Mouse (Mus musculus) lung, adult 2 months (tissue): ENCODE results near the gene Tssk3. TPM values are rescaled to one million over a fixed set of nuclear protein-coding genes. Genes with fewer than 3 reads are reported as not detected.
A peak's percentile ranks its signal among the peaks of the same experiment; 100 is the strongest.

Experiments
- DNase-seq: peaks from one replicate; pipeline ENCODE4 v3.0.0; 2022
- H3K4me1 ChIP-seq: fragments of 200-500 bp; 2 replicates; pipeline ENCODE4 v1.6.1; 2011; ENCODE audit warnings: low read length; ENCODE audit not compliant: control insufficient read depth, insufficient read depth
- H3K4me3 ChIP-seq: fragments of 200-500 bp; replicated peaks from 2 replicates; pipeline ENCODE3; 2011; ENCODE audit warnings: low read depth, mild to moderate bottlenecking, control low read depth, low read length; ENCODE audit errors: extremely low read depth
- CTCF ChIP-seq: fragments of 200-500 bp; IDR thresholded peaks from 2 replicates; pipeline ENCODE4 v1.5.1; 2011; ENCODE audit warnings: mild to moderate bottlenecking, low read length, control low read depth; ENCODE audit not compliant: insufficient read depth
- POLR2A ChIP-seq: fragments of 200-500 bp; IDR thresholded peaks from 2 replicates; pipeline ENCODE4 v1.6.1; 2011; ENCODE audit warnings: low read depth, mild to moderate bottlenecking, control low read depth, low read length, borderline replicate concordance; ENCODE audit errors: extremely low read depth
- WGBS: fragments of 180-500 bp; shearing (Covaris S2); methylation state at CpG from one replicate; pipeline ENCODE4 v1.1.7; 2018; 5-methylcytosine and 5-hydroxymethylcytosine counted together
- polyA plus RNA-seq: library from polyadenylated mRNA; depleted of rRNA; stranded (reverse); fragments of >200 nt; gene quantifications from 2 replicates; pipeline ENCODE4 v1.2.3, GENCODE M21; 2012

Gene Tssk3
- polyA plus RNA-seq, 1 experiment = 0.12 TPM

- Histone ChIP-seq H3K4me3 (no peak overlapping the region), H3K4me1 (peaks cover 2% of the 10 kb centered on the region; the same call in 1 of the 2 replicates)
- 44% methylated on average over 11 of the region's 11 CpGs for WGBS
- TF ChIP-seq CTCF (no peak), POLR2A (no peak)
- DNase-seq = no peak
Observed at GRCm38 (mm10) chr4:129502901-129503444, 12.2 kb upstream of the Tssk3 start.

- WGBS = 40% methylated on average over 9 of the region's 9 CpGs
- H3K4me1 ChIP-seq = no peaks in the 10 kb centered on the region
- TF ChIP-seq POLR2A = no peak
- no peak for TF ChIP-seq CTCF
- H3K4me3 ChIP-seq = no peak overlapping the region
- no peak for DNase-seq
Observed at GRCm38 (mm10) chr4:129502327-129502888, 11.6 kb upstream of the Tssk3 start.

GRCm38 (mm10) chr4:129500607-129501566 is 10.1 kb upstream of the Tssk3 start:
- peak; percentile 92 for DNase-seq
- peak overlapping the region; percentile 91 for H3K4me3 ChIP-seq
- WGBS = 1% methylated on average over 42 of the region's 49 CpGs

DNA sequence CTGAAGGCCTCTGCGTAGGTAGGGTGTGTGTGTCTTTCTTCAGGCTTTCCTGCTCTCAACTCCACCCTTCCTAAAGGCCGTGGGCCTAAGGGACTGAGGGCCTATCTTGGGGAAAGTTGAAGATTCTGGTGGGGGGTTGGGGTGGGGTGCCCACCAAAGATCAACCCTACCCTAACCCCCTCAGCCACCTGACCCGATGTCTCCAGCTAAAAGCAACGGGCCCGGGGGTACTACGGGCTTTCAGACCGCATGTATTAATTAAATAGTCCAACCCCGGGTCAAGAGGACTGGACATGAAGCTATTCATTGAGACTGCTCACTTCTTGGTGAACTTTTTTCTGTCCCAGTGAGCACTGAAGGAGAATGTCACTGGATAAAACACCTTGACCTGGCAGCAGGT is 9.2 kb upstream of the Tssk3 start:
- no peak for DNase-seq
- peak overlapping the region; percentile 79 for H3K4me3 ChIP-seq
- WGBS = 66% methylated on average over 8 of the region's 8 CpGs
- TF ChIP-seq POLR2A (no peak), CTCF (no peak)
- peaks cover 3% of the 10 kb centered on the region; the same call in 1 of the 2 replicates for H3K4me1 ChIP-seq

More at GRCm38 (mm10) chr4:129500607-129501566, 10.1 kb upstream of the Tssk3 start:
- TF ChIP-seq POLR2A (peak; percentile 87; the same call in 1 of the 2 replicates), CTCF (no peak)
- peaks cover 3% of the 10 kb centered on the region; the same call in 1 of the 2 replicates for H3K4me1 ChIP-seq

DNA sequence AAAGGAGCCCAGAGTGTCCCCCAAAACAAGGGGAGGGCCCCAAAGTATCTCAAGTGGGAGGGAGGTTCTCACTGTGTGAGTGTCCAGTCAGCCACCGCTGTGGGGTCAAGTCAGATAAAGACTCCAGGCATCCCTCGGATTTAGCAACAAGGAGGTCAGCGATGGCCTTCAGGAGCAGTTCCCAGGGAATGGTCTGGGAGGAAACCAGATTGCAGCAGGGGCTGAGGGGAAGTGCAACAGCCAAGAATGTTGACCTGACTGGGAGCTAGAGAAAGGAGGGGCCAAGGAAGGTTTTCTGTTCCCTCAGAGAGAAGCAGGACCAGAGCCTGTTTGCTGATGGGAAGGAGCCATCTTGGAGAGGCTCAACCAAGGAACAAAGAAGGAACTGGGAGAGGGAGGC is 8.1 kb upstream of the Tssk3 start:
- TF ChIP-seq CTCF = no peak
- no peak for TF ChIP-seq POLR2A
- DNase-seq = no peak
- H3K4me3 ChIP-seq = no peak overlapping the region
- H3K4me1 ChIP-seq = peaks cover 3% of the 10 kb centered on the region; the same call in 1 of the 2 replicates
- WGBS = 63% methylated on average over 3 of the region's 3 CpGs

GRCm38 (mm10) chr4:129496631-129497030 is 5.8 kb upstream of the Tssk3 start:
- TF ChIP-seq POLR2A = no peak
- H3K4me1 ChIP-seq = peaks cover 3% of the 10 kb centered on the region; the same call in 1 of the 2 replicates
- WGBS = 22% methylated on average over 6 of the region's 6 CpGs
- H3K4me3 ChIP-seq = peak overlapping the region; percentile 16
- no peak for DNase-seq

DNA sequence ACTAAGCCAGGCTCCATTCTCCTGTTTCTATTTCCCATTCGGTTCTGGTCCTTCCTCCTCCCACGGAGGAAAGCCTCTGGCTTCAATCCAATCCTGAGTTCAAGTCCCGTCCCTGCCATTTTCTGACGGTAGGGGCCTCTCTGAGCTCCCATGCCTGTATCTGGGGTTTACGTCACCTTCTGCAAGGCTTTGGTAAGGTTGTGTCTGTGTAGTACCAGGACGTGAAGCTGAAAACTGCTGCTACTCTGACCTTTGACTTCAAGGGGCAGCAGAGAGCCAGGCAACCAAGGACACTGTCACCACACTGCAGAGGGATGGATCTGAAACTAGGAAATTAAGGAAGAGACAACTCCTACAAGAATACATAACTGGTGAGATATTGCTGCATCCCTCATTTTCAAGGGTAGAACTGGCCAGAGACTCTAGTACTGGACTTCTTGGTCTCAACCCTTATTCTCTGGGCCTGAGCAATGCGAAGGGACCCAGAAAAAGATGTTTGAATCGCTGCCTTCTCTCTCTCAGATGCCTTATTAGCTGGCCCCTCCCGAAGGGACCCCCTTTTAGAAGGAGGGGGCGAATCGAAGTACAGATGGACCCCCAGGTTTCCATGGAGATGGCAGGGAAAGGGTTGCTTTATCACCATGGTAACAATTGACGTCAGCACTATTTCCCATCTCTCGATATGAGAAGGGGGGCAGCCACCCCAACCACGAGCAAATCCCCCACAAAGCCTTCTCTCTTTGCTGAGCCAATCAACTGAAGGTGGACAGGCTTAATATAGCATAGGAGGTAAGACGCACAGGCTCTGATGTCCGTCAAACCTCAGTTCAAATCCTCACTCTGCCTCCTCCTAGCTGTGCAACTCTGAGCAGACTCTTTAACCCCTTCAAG is 5.1 kb upstream of the Tssk3 start:
- 21% methylated on average over 16 of the region's 16 CpGs for WGBS

DNA sequence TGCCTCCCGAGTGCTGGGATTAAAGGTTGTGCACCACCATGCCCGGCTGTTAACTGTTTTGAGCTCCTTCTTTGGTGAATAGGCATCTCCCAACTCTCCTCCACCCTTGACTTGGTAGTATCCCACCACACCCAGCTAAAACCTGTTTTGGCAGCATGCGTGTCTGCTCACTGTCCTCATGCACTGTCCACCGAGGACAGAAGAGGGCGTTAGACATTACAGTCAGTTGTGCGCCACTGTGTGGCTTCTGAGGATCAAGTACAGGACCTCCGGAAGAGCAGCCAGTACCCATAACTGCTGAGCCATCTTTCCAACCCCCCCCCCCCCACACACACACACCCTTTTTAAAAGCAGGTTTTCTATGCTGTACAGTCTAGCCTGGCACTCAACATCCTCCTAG is 3.9 kb upstream of the Tssk3 start:
- no peak for DNase-seq
- 65% methylated on average over 7 of the region's 7 CpGs for WGBS
- Histone ChIP-seq H3K4me3 (no peak overlapping the region), H3K4me1 (peaks cover 3% of the 10 kb centered on the region; the same call in 1 of the 2 replicates)
- no peak for TF ChIP-seq POLR2A
- no peak for TF ChIP-seq CTCF

More for the DNA sequence above, 5.1 kb upstream of the Tssk3 start:
- TF ChIP-seq POLR2A (no peak), CTCF (peak; percentile 67)
- Histone ChIP-seq H3K4me1 (peaks cover 3% of the 10 kb centered on the region; the same call in 1 of the 2 replicates), H3K4me3 (no peak overlapping the region)
- DNase-seq = no peak

DNA sequence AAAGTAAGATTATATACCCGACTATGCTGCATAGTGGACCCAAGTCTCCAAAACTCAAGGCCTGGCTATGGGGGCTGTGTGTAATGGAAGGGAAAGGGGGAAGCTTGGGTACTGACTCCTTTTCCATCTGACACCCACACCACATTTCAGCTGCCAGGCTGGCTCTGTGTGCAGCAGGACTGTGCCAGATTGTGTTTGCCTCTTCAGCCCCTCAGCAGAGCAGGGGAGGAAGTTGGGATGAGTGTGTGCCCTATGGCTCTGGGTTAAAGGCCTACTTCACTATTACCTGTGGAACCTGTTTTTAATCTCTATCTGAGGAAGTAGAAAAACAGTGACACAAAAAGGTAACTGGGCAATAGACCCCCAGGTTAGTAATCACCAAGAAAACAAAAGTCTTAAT is 9.7 kb downstream of the Tssk3 start:
- 69% methylated on average over 1 of the region's 1 CpGs for whole genome bisulfite sequencing
- TF ChIP-seq CTCF = no peak
- TF ChIP-seq POLR2A = no peak
- DNase-seq = no peak
- H3K4me1 ChIP-seq = no peaks in the 10 kb centered on the region; the same call in 1 of the 2 replicates
- H3K4me3 ChIP-seq = no peak overlapping the region

- H3K4me1 ChIP-seq = no peaks in the 10 kb centered on the region; the same call in 1 of the 2 replicates
- WGBS = 85% methylated on average over 3 of the region's 3 CpGs
- DNase-seq = no peak
- no peak for TF ChIP-seq POLR2A
- no peak for TF ChIP-seq CTCF
- no peak overlapping the region for H3K4me3 ChIP-seq
Observed at GRCm38 (mm10) chr4:129479863-129480262, 11.0 kb downstream of the Tssk3 start.
